Mouse (Mus musculus) stomach, embryonic 16.5 days (tissue): ENCODE data around the gene Gm21970. TPM values are rescaled to one million over a fixed set of nuclear protein-coding genes. Genes with fewer than 3 reads are reported as not detected.

Experiments
- ATAC-seq: fragments of 200-750 bp; cut with Nextera tagmentation; 2 replicates; pipeline ENCODE4 v1.8.0; 2017; ENCODE audit warnings: moderate number of reproducible peaks, moderate TSS enrichment; ENCODE audit not compliant: insufficient read depth, low FRiP score
- H3K27ac ChIP-seq: fragments of 300-500 bp; sonication (generic); 2 replicates; pipeline ENCODE4 v1.5.1; 2014; ENCODE audit warnings: low read length
- H3K27me3 ChIP-seq: fragments of 300-500 bp; sonication (generic); 2 replicates; pipeline ENCODE4 v1.6.1; 2014; ENCODE audit warnings: low read length, control low read depth, mixed read lengths; ENCODE audit not compliant: control insufficient read depth, insufficient read depth
- H3K36me3 ChIP-seq: fragments of 300-500 bp; sonication (generic); 2 replicates; pipeline ENCODE4 v1.6.1; 2014; ENCODE audit warnings: low read length; ENCODE audit not compliant: control insufficient read depth, insufficient read depth
- H3K4me1 ChIP-seq: fragments of 300-500 bp; sonication (generic); 2 replicates; pipeline ENCODE4 v1.6.1; 2014; ENCODE audit warnings: low read length, control low read depth, mixed read lengths; ENCODE audit not compliant: control insufficient read depth, insufficient read depth
- H3K4me2 ChIP-seq: fragments of 300-500 bp; sonication (generic); 2 replicates; pipeline ENCODE4 v1.6.1; 2014; ENCODE audit warnings: low read depth, low read length, mixed read lengths
- H3K4me3 ChIP-seq: fragments of 300-500 bp; sonication (generic); replicated peaks from 2 replicates; pipeline ENCODE4 v1.5.1; 2014; ENCODE audit warnings: mild to moderate bottlenecking, low read length
- H3K9ac ChIP-seq: fragments of 300-500 bp; sonication (generic); 2 replicates; pipeline ENCODE4 v1.6.1; 2014; ENCODE audit warnings: low read length
- H3K9me3 ChIP-seq: fragments of 300-500 bp; sonication (generic); replicated peaks from 2 replicates; pipeline ENCODE4 v1.6.1; 2016; ENCODE audit warnings: low read length, control low read depth; ENCODE audit not compliant: control insufficient read depth
- WGBS: fragments of 180-500 bp; shearing (Covaris S2); extraction: QIAGEN DNeasy Blood & Tissue Kit; methylation state at CpG from one replicate; pipeline ENCODE4 v1.1.7; 2014; 5-methylcytosine and 5-hydroxymethylcytosine counted together
- polyA plus RNA-seq: library from polyadenylated mRNA; unstranded; fragments of >200 nt; fragmentation: Nextera tagmentation; extraction: Ambion mirVana; gene quantifications from 2 replicates; pipeline ENCODE4 v1.2.1, GENCODE M21; 2015

Gene Gm21970
- polyA plus RNA-seq, 1 experiment from 2014 or later = not detected

DNA sequence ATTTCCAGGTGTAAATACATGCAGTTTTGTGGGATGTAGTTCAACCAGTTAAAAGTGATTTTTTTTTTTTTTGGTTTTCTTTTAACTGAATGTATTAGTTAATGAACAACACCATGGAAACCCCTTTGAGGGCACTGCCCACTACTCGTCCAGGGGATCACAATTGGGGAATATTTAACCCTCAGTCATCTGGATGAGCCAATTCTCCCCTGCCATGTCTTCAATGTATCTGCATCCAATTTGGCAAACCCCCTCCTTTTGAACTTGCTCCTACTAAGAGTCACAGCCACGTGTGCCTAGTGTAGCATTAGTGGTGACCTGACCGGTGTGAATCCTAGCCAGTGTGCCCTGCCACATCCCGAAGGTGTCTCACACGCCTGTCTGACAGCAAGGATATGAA, 27.0 kb downstream of the Gm21970 start:
- H3K36me3 ChIP-seq = peaks cover 30% of the 10 kb centered on the region; the same call in 1 of the 2 replicates
- WGBS = 73% methylated on average over 5 of the region's 5 CpGs
- no peaks in the 10 kb centered on the region for H3K9me3 ChIP-seq
- no peak overlapping the region for H3K9ac ChIP-seq
- H3K27ac ChIP-seq = no peak overlapping the region
- H3K4me1 ChIP-seq = no peaks in the 10 kb centered on the region
- no peak for ATAC-seq
- no peak overlapping the region for H3K4me3 ChIP-seq
- H3K4me2 ChIP-seq = no peak overlapping the region
- H3K27me3 ChIP-seq = no peaks in the 10 kb centered on the region

DNA sequence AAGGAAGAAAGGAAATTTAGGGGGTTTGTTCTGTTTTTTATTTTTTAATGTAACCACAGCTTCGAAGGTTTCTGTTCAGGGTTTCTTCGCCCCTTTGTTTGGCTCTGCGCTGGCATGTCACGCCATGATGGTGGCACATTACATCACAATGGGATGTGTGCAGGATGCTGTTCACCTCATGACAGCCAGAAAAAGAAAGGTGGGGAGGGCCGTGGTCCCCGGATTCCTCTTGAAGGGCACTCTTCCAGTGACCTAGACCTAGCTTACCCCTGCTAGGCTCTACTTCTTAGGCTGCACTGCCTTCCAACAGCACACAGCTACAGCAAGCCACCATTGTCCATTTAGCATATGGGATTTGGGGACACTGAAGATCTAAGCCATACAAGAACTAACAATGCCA, 34.3 kb downstream of the Gm21970 start:
- Histone ChIP-seq H3K9me3 (no peaks in the 10 kb centered on the region), H3K4me1 (no peaks in the 10 kb centered on the region), H3K4me2 (no peak overlapping the region), H3K4me3 (no peak overlapping the region), H3K27ac (no peak overlapping the region), H3K27me3 (no peaks in the 10 kb centered on the region), H3K9ac (no peak overlapping the region), H3K36me3 (peaks cover 18% of the 10 kb centered on the region)
- no peak for ATAC-seq
- 92% methylated on average over 6 of the region's 6 CpGs for WGBS

DNA sequence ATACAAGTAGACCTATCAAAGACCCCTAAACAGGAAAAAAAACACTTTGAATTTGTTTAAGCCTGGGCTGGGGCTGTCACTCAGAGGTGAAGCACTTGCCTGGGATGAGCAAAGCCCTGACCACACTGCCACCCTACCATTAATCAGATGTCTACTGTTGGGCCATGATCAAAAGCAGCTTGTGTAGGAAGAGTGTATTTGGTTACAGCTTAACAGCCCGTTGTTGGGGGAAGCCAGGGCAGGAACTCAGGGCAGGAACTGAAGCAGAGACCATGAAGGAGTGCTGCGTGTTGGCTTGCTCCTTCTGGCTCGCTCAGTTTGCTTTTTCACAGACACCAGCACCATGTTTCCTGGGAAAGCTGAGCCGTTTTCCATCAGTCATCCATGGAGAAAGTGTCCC, 35.1 kb downstream of the Gm21970 start:
- Histone ChIP-seq H3K9ac (no peak overlapping the region), H3K9me3 (no peaks in the 10 kb centered on the region), H3K4me1 (no peaks in the 10 kb centered on the region), H3K4me2 (no peak overlapping the region), H3K36me3 (peaks cover 18% of the 10 kb centered on the region), H3K27me3 (no peaks in the 10 kb centered on the region), H3K4me3 (no peak overlapping the region), H3K27ac (no peak overlapping the region)
- no peak for ATAC-seq
- 79% methylated on average over 4 of the region's 4 CpGs for WGBS

DNA sequence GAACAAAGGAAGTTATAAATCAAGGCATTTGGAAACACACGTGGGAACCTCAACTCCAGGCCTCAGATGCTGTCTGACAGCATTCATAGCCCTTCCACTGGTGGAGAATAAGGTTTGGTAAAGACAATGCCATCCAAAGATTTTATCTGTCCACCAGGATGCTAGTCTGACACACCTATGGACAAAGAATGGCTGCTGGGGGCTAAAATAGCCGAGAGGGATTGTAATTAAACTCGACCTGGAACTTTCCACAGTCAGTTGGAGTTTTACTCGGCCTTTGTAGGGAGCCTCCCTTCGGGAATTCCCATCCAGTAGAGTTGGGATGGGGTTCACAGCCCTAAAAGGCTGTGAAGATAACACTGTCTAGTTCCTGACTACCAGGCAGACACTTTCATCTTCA, 35.9 kb downstream of the Gm21970 start:
- ATAC-seq = no peak
- Histone ChIP-seq H3K27me3 (no peaks in the 10 kb centered on the region), H3K9ac (no peak overlapping the region), H3K4me2 (no peak overlapping the region), H3K36me3 (peaks cover 16% of the 10 kb centered on the region), H3K4me3 (no peak overlapping the region), H3K9me3 (no peaks in the 10 kb centered on the region), H3K27ac (no peak overlapping the region), H3K4me1 (no peaks in the 10 kb centered on the region; the same call in 1 of the 2 replicates)
- WGBS = 68% methylated on average over 5 of the region's 5 CpGs

DNA sequence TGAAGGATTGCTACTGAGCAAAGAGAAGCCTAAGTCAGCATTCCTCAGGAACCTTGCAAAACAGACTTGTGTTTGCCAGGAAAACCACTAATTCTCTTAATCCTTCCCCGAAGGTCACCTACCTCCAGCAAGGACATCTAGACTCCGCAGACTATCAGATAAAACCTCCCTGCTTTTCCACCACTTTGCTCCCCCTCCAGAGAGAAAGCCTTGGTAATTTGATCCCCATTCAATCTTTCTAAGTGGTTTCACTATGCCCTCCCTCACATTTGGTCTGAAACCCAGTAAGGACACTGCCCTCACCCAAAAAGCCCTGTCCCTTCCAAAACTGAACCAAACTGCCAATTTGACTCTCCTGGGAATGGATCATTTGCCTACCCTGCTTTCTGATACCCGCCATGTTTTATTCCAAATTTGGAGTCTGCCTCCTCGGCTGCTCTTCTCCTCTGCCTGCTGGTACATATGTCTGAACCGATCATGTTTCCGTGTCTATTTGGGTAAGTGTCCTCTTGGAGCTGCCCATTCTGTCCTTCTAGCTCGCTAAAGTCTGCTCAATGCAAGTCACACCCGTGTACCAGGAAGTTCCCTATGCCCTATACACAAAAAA, 36.8 kb downstream of the Gm21970 start:
- peaks cover 4% of the 10 kb centered on the region; the same call in 1 of the 2 replicates for H3K4me1 ChIP-seq
- WGBS = 65% methylated on average over 8 of the region's 8 CpGs
- no peak for ATAC-seq

DNA sequence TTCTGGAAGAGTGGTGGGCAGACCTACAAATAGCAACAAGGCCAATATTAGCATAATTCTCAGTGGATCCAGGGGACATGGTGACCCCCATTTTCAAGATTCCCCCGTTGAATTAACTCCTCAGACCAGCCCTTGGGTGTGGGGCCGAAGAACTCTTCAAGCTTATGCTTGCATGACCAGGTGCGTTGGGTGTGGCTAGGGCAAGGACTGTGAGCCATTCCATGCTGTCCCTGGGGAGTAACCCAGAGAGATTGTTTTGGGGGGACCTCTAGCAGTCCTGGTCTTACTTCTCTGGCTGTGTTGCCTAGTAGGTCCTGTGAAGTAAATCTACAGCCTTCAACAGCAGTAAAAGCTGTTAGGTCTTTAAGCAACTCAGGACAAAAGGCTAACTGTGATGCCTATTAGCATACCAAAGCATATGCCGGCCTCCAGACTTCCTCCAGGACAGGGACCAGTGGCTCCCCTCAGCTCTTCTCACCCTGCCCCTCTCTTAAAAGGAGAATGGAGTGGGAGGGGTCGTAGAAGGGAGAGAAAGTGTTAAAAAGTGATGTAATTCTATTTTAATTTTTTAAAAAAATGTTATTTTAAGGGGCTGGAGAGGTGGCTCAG, 41.3 kb downstream of the Gm21970 start:
- no peak for ATAC-seq

More for the DNA sequence above, 36.8 kb downstream of the Gm21970 start:
- H3K4me3 ChIP-seq = no peak overlapping the region
- H3K36me3 ChIP-seq = peaks cover 16% of the 10 kb centered on the region
- H3K9me3 ChIP-seq = no peaks in the 10 kb centered on the region
- no peak overlapping the region for H3K27ac ChIP-seq
- no peak overlapping the region for H3K9ac ChIP-seq
- H3K27me3 ChIP-seq = no peaks in the 10 kb centered on the region
- no peak overlapping the region for H3K4me2 ChIP-seq

DNA sequence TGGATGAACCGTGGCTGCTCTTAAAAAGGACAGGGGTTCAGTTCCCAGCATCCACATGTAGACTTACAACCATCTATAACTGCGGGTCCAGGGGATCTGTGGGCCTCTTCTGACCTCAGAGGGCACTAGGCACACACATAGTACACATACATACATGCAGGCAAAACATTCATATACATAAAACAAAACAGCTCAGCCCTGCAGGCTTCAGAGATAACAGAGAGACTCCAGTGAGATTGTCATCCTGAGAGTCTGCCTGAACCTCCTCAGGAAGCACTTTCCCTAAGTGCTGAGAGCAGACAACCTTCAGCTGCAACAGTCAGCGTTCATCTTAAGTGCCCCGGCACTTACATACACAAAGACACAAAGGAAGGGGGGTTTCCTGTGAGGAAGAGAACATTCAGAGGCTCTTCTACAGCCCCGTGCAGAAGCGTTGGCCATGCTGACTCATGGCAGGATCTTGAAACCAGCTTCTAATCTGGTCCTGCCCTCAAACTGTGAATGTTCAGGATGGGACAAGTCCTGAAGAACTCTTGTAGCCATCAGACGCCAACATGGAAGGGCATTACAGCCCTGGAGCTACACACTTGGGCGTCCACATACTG, 41.9 kb downstream of the Gm21970 start:
- Histone ChIP-seq H3K36me3 (no peaks in the 10 kb centered on the region), H3K4me3 (no peak overlapping the region), H3K9me3 (no peaks in the 10 kb centered on the region), H3K4me2 (no peak overlapping the region), H3K27me3 (no peaks in the 10 kb centered on the region), H3K9ac (no peak overlapping the region), H3K27ac (no peak overlapping the region), H3K4me1 (peaks cover 4% of the 10 kb centered on the region; the same call in 1 of the 2 replicates)
- 45% methylated on average over 8 of the region's 8 CpGs for WGBS
- peak; percentile 37; the same call in 1 of the 2 replicates for ATAC-seq

More for the DNA sequence above, 41.3 kb downstream of the Gm21970 start:
- Histone ChIP-seq H3K9me3 (no peaks in the 10 kb centered on the region), H3K4me3 (no peak overlapping the region), H3K27me3 (no peaks in the 10 kb centered on the region), H3K27ac (no peak overlapping the region), H3K4me1 (peaks cover 4% of the 10 kb centered on the region; the same call in 1 of the 2 replicates), H3K9ac (no peak overlapping the region), H3K4me2 (no peak overlapping the region), H3K36me3 (no peaks in the 10 kb centered on the region)
- 33% methylated on average over 5 of the region's 5 CpGs for WGBS

DNA sequence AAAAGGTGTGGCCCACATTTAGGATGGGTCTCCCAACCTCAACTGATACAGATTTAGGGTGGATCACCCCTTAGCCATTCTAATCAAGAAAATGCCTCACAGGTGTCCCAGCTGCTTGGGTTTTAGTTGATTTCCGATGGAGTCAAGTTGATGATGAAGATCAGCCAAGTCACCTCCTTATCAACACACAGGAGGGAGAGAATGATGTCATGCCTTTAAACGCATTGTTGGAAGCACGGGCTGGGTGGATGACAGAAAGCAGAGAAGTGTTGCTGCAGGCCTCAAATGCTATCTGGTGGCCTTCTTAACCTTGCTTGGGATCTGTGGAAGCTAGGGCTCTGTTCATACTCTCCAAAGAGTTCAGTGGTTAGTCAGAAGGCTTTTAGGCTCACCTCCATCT, 42.6 kb downstream of the Gm21970 start:
- no peak overlapping the region for H3K9ac ChIP-seq
- H3K27ac ChIP-seq = no peak overlapping the region
- H3K4me3 ChIP-seq = no peak overlapping the region
- no peaks in the 10 kb centered on the region for H3K36me3 ChIP-seq
- H3K9me3 ChIP-seq = no peaks in the 10 kb centered on the region
- no peaks in the 10 kb centered on the region for H3K27me3 ChIP-seq
- no peak overlapping the region for H3K4me2 ChIP-seq
- H3K4me1 ChIP-seq = peaks cover 4% of the 10 kb centered on the region; the same call in 1 of the 2 replicates
- WGBS = 80% methylated on average over 3 of the region's 3 CpGs
- ATAC-seq = no peak

DNA sequence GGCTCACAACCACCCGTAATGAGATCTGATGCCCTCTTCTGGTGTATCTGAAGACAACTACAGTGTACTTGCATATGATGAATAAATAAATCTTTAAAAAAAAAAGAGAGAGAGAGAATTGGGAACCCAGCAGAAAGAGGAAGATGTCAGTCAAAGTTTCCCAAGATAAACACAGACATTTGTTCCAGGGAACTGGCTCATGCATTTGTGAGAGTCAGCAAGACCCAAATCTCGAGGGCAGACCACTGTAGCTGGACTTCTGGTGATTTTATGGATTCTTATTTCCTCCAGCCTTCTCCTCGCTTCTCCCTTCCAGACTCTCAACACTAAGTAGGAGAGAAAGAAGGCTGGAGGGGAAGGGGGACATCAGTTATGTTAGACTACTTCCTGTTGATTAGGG, 46.6 kb downstream of the Gm21970 start:
- H3K9me3 ChIP-seq = no peaks in the 10 kb centered on the region
- H3K4me1 ChIP-seq = peaks cover 11% of the 10 kb centered on the region; the same call in 1 of the 2 replicates
- H3K36me3 ChIP-seq = no peaks in the 10 kb centered on the region
- H3K4me2 ChIP-seq = no peak overlapping the region
- no peaks in the 10 kb centered on the region for H3K27me3 ChIP-seq
- 68% methylated on average over 3 of the region's 3 CpGs for WGBS
- ATAC-seq = no peak
- H3K27ac ChIP-seq = no peak overlapping the region
- H3K9ac ChIP-seq = no peak overlapping the region
- no peak overlapping the region for H3K4me3 ChIP-seq
